Mouse (Mus musculus) myocyte (in vitro differentiated cells): ENCODE results near the gene Hps1. TPM values are rescaled to one million over a fixed set of nuclear protein-coding genes. Genes with fewer than 3 reads are reported as not detected.
"Not testable (repeated sequence)": the region's sequence is repeated elsewhere in the genome, so short reads cannot be mapped to it uniquely, and the experiment has no call there.

Source experiments
- H3K27me3 ChIP-seq: one replicate; pipeline ENCODE4 v1.6.1; 2011; ENCODE audit not compliant: control insufficient read depth, insufficient read depth, insufficient read length
- H3K36me3 ChIP-seq: one replicate; pipeline ENCODE4 v1.6.1; 2011; ENCODE audit not compliant: control insufficient read depth, insufficient read depth
- H3K4me2 ChIP-seq: one replicate; pipeline ENCODE4 v1.6.1; 2011; ENCODE audit warnings: low read depth, control low read depth
- H3K4me3 ChIP-seq: one replicate; pipeline ENCODE4 v1.5.1; 2011; ENCODE audit warnings: mild to moderate bottlenecking, control low read depth, moderate library complexity
- H3K79me2 ChIP-seq: one replicate; pipeline ENCODE4 v1.6.1; 2011; ENCODE audit not compliant: control insufficient read depth, insufficient read depth
- H3ac ChIP-seq: one replicate; pipeline ENCODE4 v1.6.1; 2011; ENCODE audit not compliant: control insufficient read depth, insufficient read length
- CEBPB ChIP-seq: IDR thresholded peaks from 2 replicates; pipeline ENCODE4 v1.6.1; 2011; ENCODE audit warnings: mild to moderate bottlenecking, moderate library complexity; ENCODE audit not compliant: poor library complexity, insufficient read depth, severe bottlenecking
- E2F4 ChIP-seq: IDR thresholded peaks from one replicate; pipeline ENCODE4 v1.6.1; 2011; ENCODE audit warnings: mild to moderate bottlenecking, control low read depth, moderate library complexity; ENCODE audit not compliant: insufficient read depth
- MAX ChIP-seq: IDR thresholded peaks from one replicate; pipeline ENCODE4 v1.6.1; 2011; ENCODE audit warnings: low read depth, mild to moderate bottlenecking, control low read depth
- MYOD1 ChIP-seq, 3 experiments: IDR thresholded peaks; one replicate each; pipeline ENCODE4 v1.6.1; 2011; ENCODE audit warnings: control low read depth in 2 of 3, low read depth in 2 of 3, mild to moderate bottlenecking in 2 of 3, moderate library complexity in 1 of 3; ENCODE audit not compliant: insufficient read length in 2 of 3, control insufficient read depth in 1 of 3
- MYOG ChIP-seq, 3 experiments: IDR thresholded peaks; one replicate each; pipeline ENCODE4 v1.6.1; 2011; ENCODE audit warnings: control low read depth in 2 of 3, low read depth in 2 of 3, mild to moderate bottlenecking in 2 of 3; ENCODE audit not compliant: insufficient read length in 2 of 3, control insufficient read depth in 1 of 3, insufficient read depth in 1 of 3
- POLR2A ChIP-seq: IDR thresholded peaks from one replicate; pipeline ENCODE4 v1.6.1; 2011; ENCODE audit warnings: low read depth, mild to moderate bottlenecking, control low read depth, moderate library complexity; ENCODE audit not compliant: insufficient read length
- POLR2AphosphoS2 ChIP-seq: IDR thresholded peaks from one replicate; pipeline ENCODE4 v1.6.1; 2011; ENCODE audit warnings: low read depth, control low read depth; ENCODE audit not compliant: insufficient read length
- REST ChIP-seq: IDR thresholded peaks from one replicate; pipeline ENCODE4 v1.6.1; 2011; ENCODE audit warnings: mild to moderate bottlenecking, control low read depth, moderate library complexity; ENCODE audit not compliant: insufficient read depth, insufficient read length
- SRF ChIP-seq: IDR thresholded peaks from one replicate; pipeline ENCODE4 v1.6.1; 2011; ENCODE audit warnings: low read depth; ENCODE audit not compliant: control insufficient read depth, insufficient read length
- TCF12 ChIP-seq: IDR thresholded peaks from one replicate; pipeline ENCODE4 v1.6.1; 2011; ENCODE audit warnings: mild to moderate bottlenecking, control low read depth; ENCODE audit not compliant: poor library complexity, insufficient read depth, severe bottlenecking
- TCF3 ChIP-seq: IDR thresholded peaks from one replicate; pipeline ENCODE4 v1.6.1; 2011; ENCODE audit warnings: low read depth, control low read depth; ENCODE audit not compliant: insufficient read length
- USF1 ChIP-seq: IDR thresholded peaks from one replicate; pipeline ENCODE4 v1.6.1; 2011; ENCODE audit warnings: low read depth, mild to moderate bottlenecking, control low read depth, moderate library complexity
- polyA plus RNA-seq: library from polyadenylated mRNA; unstranded; fragments of >200 nt; fragmentation: generic; extraction: Trizol; gene quantifications from one replicate; pipeline ENCODE4 v1.2.1, GENCODE M21; 2012; ENCODE audit warnings: missing spikeins

Hps1 gene
- polyA plus RNA-seq, 1 experiment: 9.5 TPM

DNA sequence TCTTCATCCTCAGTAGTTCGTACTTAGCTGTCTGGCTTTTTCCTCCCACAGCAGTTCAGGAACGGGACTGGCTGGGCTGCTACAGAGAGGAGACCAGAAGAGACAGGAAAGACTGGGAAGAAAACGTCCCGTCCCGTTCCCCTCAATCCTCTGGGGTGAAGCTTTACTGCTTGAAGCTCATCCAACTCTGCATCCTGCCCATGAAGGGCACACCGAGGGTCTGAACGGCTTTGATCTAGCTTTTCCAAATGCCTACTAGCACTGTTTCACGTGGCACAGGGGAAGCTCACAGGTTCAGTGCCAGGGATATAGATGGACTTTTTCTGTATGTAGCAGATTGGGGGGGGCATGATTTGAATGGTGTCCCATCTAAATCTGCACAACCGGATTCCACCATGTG is 16.0 kb upstream of the Hps1 start:
- TF ChIP-seq MYOG (IDR thresholded peaks at IDR 0.05; ENCODE audit: control insufficient read depth in 1 of 3, insufficient read depth in 1 of 3, insufficient read length in 2 of 3, low read depth in 2 of 3): no peak
- no peak overlapping the region for H3ac ChIP-seq
- H3K27me3 ChIP-seq: peaks cover 38% of the 10 kb centered on the region
- no peaks in the 10 kb centered on the region for H3K36me3 ChIP-seq
- no peak overlapping the region for H3K4me2 ChIP-seq
- no peaks in the 10 kb centered on the region for H3K79me2 ChIP-seq
- H3K4me3 ChIP-seq: no peak overlapping the region

DNA sequence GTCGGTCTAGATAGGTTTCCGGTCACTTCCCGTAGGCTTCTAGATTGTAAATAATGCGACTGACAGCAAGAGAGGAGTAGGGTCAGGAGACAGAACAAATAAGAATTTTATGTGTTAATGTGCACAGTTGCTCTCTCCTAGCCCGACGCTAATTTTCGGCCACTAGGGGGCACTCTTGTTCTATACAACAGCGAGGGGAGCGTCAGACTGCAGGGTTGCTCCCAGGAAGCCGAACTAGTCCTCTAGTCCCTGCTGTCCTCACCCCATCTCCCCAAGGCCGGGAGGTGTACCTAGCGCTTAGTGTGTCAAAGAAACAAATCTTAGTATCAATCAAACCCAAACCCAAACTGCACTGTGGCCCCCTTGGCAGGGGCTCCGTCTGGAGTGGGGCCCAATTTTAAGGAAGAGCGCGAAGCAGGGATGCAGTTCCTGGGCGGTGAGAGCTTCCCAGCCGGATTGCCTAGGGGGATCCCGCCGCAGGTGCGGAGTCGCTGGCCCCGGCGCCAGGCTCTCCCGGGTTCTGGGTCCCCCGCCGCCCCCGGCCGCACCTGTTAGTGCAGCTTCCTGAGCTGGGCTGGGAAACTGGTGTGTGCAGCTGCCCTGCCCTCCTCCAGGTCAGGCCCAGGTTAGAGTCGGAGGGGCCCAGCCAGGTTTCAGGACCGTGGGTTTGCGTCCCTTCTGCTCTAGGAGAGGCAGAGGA is 15.3 kb upstream of the Hps1 start:
- peak overlapping the region; percentile 10 for H3K4me2 ChIP-seq
- H3K36me3 ChIP-seq: no peaks in the 10 kb centered on the region
- no peak overlapping the region for H3ac ChIP-seq
- TF ChIP-seq SRF (no peak), MYOG (IDR thresholded peaks at IDR 0.05; ENCODE audit: control insufficient read depth in 1 of 3, insufficient read depth in 1 of 3, insufficient read length in 2 of 3, low read depth in 2 of 3) (no peak), CEBPB (no peak), POLR2A (no peak), POLR2AphosphoS2 (no peak), MYOD1 (IDR thresholded peaks at IDR 0.05; ENCODE audit: control insufficient read depth in 1 of 3, insufficient read length in 2 of 3, low read depth in 2 of 3) (no peak), MAX (no peak), REST (no peak), TCF3 (no peak), TCF12 (no peak), E2F4 (no peak), USF1 (no peak)
- H3K79me2 ChIP-seq: no peaks in the 10 kb centered on the region
- peaks cover 44% of the 10 kb centered on the region for H3K27me3 ChIP-seq
- H3K4me3 ChIP-seq: no peak overlapping the region

GRCm38 (mm10) chr19:42788311-42788710 is 8.5 kb upstream of the Hps1 start:
- no peak for TF ChIP-seq CEBPB
- no peak for TF ChIP-seq MAX
- TF ChIP-seq TCF3: no peak

GRCm38 (mm10) chr19:42785562-42786220 is 5.9 kb upstream of the Hps1 start:
- H3K36me3 ChIP-seq: no peaks in the 10 kb centered on the region
- H3K4me2 ChIP-seq: no peak overlapping the region
- H3K79me2 ChIP-seq: no peaks in the 10 kb centered on the region
- no peak overlapping the region for H3ac ChIP-seq
- H3K4me3 ChIP-seq: no peak overlapping the region
- H3K27me3 ChIP-seq: peaks cover 14% of the 10 kb centered on the region
- TF ChIP-seq REST (no peak), CEBPB (no peak), USF1 (no peak), SRF (no peak), MYOG (IDR thresholded peaks at IDR 0.05; ENCODE audit: control insufficient read depth in 1 of 3, insufficient read depth in 1 of 3, insufficient read length in 2 of 3, low read depth in 2 of 3) (no peak), TCF3 (no peak), E2F4 (no peak), TCF12 (no peak), POLR2A (no peak), MYOD1 (IDR thresholded peaks at IDR 0.05; ENCODE audit: control insufficient read depth in 1 of 3, insufficient read length in 2 of 3, low read depth in 2 of 3) (no peak)

More at GRCm38 (mm10) chr19:42788311-42788710, 8.5 kb upstream of the Hps1 start:
- peaks cover 19% of the 10 kb centered on the region for H3K27me3 ChIP-seq
- no peaks in the 10 kb centered on the region for H3K79me2 ChIP-seq
- no peaks in the 10 kb centered on the region for H3K36me3 ChIP-seq
- no peak overlapping the region for H3K4me2 ChIP-seq
- no peak overlapping the region for H3K4me3 ChIP-seq
- H3ac ChIP-seq: no peak overlapping the region

GRCm38 (mm10) chr19:42785129-42785528 is 5.4 kb upstream of the Hps1 start:
- TF ChIP-seq E2F4: no peak
- TF ChIP-seq POLR2A: no peak
- no peak for TF ChIP-seq USF1
- no peak for TF ChIP-seq REST
- TF ChIP-seq TCF3: no peak
- no peak for TF ChIP-seq CEBPB
- TF ChIP-seq MYOD1 (IDR thresholded peaks at IDR 0.05; ENCODE audit: control insufficient read depth in 1 of 3, insufficient read length in 2 of 3, low read depth in 2 of 3): no peak
- no peak for TF ChIP-seq TCF12
- no peak for TF ChIP-seq SRF
- Histone ChIP-seq H3K36me3 (no peaks in the 10 kb centered on the region), H3ac (no peak overlapping the region), H3K27me3 (peaks cover 9% of the 10 kb centered on the region), H3K4me2 (no peak overlapping the region), H3K79me2 (no peaks in the 10 kb centered on the region), H3K4me3 (no peak overlapping the region)

DNA sequence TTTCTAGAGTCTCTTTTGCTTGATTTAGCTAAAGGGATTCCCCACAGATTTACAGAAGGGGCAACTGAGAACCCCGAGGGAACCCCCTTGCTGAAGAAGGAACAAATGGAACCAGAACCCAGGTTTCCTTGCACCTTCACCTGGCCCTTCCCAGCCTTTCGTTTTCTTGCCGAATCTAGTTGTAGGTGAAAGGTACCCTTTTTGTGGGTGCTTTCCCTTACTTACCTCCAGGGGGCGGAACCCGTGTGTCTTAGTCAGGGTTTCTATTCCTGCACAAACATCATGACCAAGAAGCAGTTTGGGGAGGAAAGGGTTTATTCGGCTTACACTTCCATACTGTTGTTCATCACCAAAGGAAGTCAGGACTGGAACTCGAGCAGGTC is 369 bp upstream of the Hps1 start:
- H3K4me2 ChIP-seq: peak overlapping the region; percentile 55
- peak overlapping the region; percentile 8 for H3ac ChIP-seq
- not testable (repeated sequence) for H3K36me3 ChIP-seq, H3K27me3 ChIP-seq, H3K79me2 ChIP-seq
- peak overlapping the region; percentile 31 for H3K4me3 ChIP-seq
